Mouse (Mus musculus): ENCODE measurements at regions not wholly inside any gene's neighbourhood (a gene's known extent, or its start where the extent isn't known, plus 50 kb on each side); places are given as distances from the start of the nearest gene placed in this dataset.

GRCm38 (mm10) chr5:114512756-114513155, 55.1 kb upstream of the Fam222a start:
- ATAC-seq, result peak; percentile 82

- ATAC-seq, result no peak
Measured at GRCm38 (mm10) chr5:114513911-114514457, 53.8 kb upstream of the Fam222a start.

GRCm38 (mm10) chr5:114517010-114517409, 50.8 kb upstream of the Fam222a start:
- no peak for ATAC-seq

- ATAC-seq, result no peak
Measured at GRCm38 (mm10) chr5:114518012-114518411, 49.8 kb upstream of the Fam222a start.

Data from activated CD4-positive, CD25-positive, alpha-beta regulatory T cell, adult 4 months (primary cell).